Mouse (Mus musculus) liver, postnatal 0 days (tissue): Measurements from ENCODE around the gene Myo1g. TPM values are rescaled to one million over a fixed set of nuclear protein-coding genes. Genes with fewer than 3 reads are reported as not detected.

ENCODE experiments used
- ATAC-seq: fragments of 200-750 bp; cut with Nextera tagmentation; 2 replicates; pipeline ENCODE4 v1.8.0; 2017; ENCODE audit warnings: mild to moderate bottlenecking, moderate library complexity
- DNase-seq: peaks from one replicate; pipeline ENCODE4 v3.0.0-alpha.2; 2016
- H3K27ac ChIP-seq: fragments of 300-500 bp; sonication (generic); 2 replicates; pipeline ENCODE4 v1.5.1; 2014; ENCODE audit warnings: antibody characterized with exemption, moderate library complexity, mild to moderate bottlenecking, low read depth
- H3K27me3 ChIP-seq: fragments of 300-500 bp; sonication (generic); 2 replicates; pipeline ENCODE4 v1.6.1; 2014; ENCODE audit warnings: low read length, control low read depth, mixed read lengths; ENCODE audit not compliant: insufficient read depth
- H3K36me3 ChIP-seq: fragments of 300-500 bp; sonication (generic); replicated peaks from 2 replicates; pipeline ENCODE4 v1.6.1; 2014; ENCODE audit warnings: mild to moderate bottlenecking, control low read depth, low read length, moderate library complexity, mixed read lengths; ENCODE audit not compliant: insufficient read depth
- H3K4me1 ChIP-seq: fragments of 300-500 bp; sonication (generic); 2 replicates; pipeline ENCODE4 v1.6.1; 2014; ENCODE audit warnings: antibody characterized with exemption, mild to moderate bottlenecking, control low read depth; ENCODE audit not compliant: insufficient read depth
- H3K4me2 ChIP-seq: fragments of 300-500 bp; sonication (generic); 2 replicates; pipeline ENCODE4 v1.6.1; 2014; ENCODE audit warnings: low read depth, mild to moderate bottlenecking, low read length, moderate library complexity, mixed read lengths
- H3K4me3 ChIP-seq: fragments of 300-500 bp; sonication (generic); 2 replicates; pipeline ENCODE4 v1.5.1; 2014; ENCODE audit warnings: low read depth, low read length
- H3K9ac ChIP-seq: fragments of 300-500 bp; sonication (generic); replicated peaks from 2 replicates; pipeline ENCODE4 v1.6.1; 2014; ENCODE audit warnings: mild to moderate bottlenecking, moderate library complexity
- H3K9me3 ChIP-seq: fragments of 300-500 bp; sonication (generic); 2 replicates; pipeline ENCODE4 v1.6.1; 2016; ENCODE audit warnings: mild to moderate bottlenecking, control low read depth, low read length, mixed read lengths
- CTCF ChIP-seq: sonication (generic); IDR thresholded peaks from 2 replicates; pipeline ENCODE4 v1.5.1; 2016; ENCODE audit warnings: antibody characterized with exemption, low read depth
- EP300 ChIP-seq: IDR thresholded peaks from 2 replicates; pipeline ENCODE4 v1.6.1; 2016; ENCODE audit warnings: antibody characterized with exemption, low read depth, mild to moderate bottlenecking
- WGBS: fragments of 180-500 bp; shearing (Covaris S2); extraction: QIAGEN DNeasy Blood & Tissue Kit; methylation state at CpG from one replicate; pipeline ENCODE4 v1.1.7; 2014; ENCODE audit not compliant: insufficient replicate concordance; 5-methylcytosine and 5-hydroxymethylcytosine counted together
- polyA plus RNA-seq: library from polyadenylated mRNA; unstranded; fragments of >200 nt; fragmentation: Nextera tagmentation; extraction: Ambion mirVana; gene quantifications from 2 replicates; pipeline ENCODE4 v1.2.1, GENCODE M21; 2015

The Myo1g gene
- polyA plus RNA-seq, 1 experiment from 2014 or later = 9.4 TPM

- TF ChIP-seq EP300 (no peak), CTCF (no peak)
- Histone ChIP-seq H3K36me3 (no peaks in the 10 kb centered on the region), H3K4me3 (no peak overlapping the region)
Observed at GRCm38 (mm10) chr11:6545186-6545856, 24.6 kb upstream of the Myo1g start.

DNA sequence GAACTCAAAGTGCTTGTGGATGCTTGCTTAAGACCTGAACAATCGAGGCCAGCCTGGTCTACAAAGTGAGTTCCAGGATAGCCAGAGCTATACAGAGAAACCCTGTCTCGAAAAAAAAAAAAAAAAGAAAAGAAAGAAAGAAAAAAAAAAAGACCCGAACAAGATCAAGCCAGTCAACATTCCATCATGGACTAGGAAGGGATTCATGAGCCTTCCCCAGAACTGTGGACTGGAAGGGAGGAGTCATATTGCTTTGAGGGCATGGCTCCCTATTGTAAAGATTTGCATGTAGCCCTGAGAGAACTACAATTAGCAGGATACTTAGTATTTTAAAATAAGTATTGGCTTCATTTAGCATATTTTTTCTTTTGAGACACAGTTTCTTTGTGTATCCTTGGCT lies 23.9 kb upstream of the Myo1g start:
- no peak overlapping the region for H3K27ac ChIP-seq
- ATAC-seq = no peak
- peaks cover 18% of the 10 kb centered on the region; the same call in 1 of the 2 replicates for H3K4me1 ChIP-seq
- no peaks in the 10 kb centered on the region for H3K27me3 ChIP-seq
- H3K9ac ChIP-seq = no peak overlapping the region
- no peaks in the 10 kb centered on the region for H3K36me3 ChIP-seq
- DNase-seq = no peak
- H3K4me2 ChIP-seq = no peak overlapping the region
- no peaks in the 10 kb centered on the region for H3K9me3 ChIP-seq
- 72% methylated on average over 3 of the region's 3 CpGs for WGBS
- TF ChIP-seq CTCF (no peak), EP300 (no peak)
- H3K4me3 ChIP-seq = no peak overlapping the region

More at GRCm38 (mm10) chr11:6545186-6545856, 24.6 kb upstream of the Myo1g start:
- peaks cover 18% of the 10 kb centered on the region; the same call in 1 of the 2 replicates for H3K4me1 ChIP-seq
- no peaks in the 10 kb centered on the region for H3K27me3 ChIP-seq
- H3K9me3 ChIP-seq = no peaks in the 10 kb centered on the region
- H3K9ac ChIP-seq = no peak overlapping the region; the same call in 1 of the 2 replicates
- 87% methylated on average over 4 of the region's 4 CpGs for WGBS
- DNase-seq (no peak), ATAC-seq (no peak)
- peak overlapping the region; percentile 92 for H3K4me2 ChIP-seq
- H3K27ac ChIP-seq = peak overlapping the region; percentile 98; the same call in 1 of the 2 replicates

GRCm38 (mm10) chr11:6530746-6531145 lies 10.0 kb upstream of the Myo1g start:
- Histone ChIP-seq H3K4me2 (no peak overlapping the region), H3K27me3 (no peaks in the 10 kb centered on the region), H3K4me1 (0 out of 2 replicates have a peak, but pooled peaks cover 11% of the 10 kb centered on the region), H3K9me3 (no peaks in the 10 kb centered on the region), H3K36me3 (peaks cover 5% of the 10 kb centered on the region), H3K9ac (no peak overlapping the region), H3K27ac (no peak overlapping the region), H3K4me3 (no peak overlapping the region)
- TF ChIP-seq CTCF = no peak
- no peak for TF ChIP-seq EP300
- DNase-seq (no peak), ATAC-seq (no peak)
- 79% methylated on average over 3 of the region's 3 CpGs for WGBS

DNA sequence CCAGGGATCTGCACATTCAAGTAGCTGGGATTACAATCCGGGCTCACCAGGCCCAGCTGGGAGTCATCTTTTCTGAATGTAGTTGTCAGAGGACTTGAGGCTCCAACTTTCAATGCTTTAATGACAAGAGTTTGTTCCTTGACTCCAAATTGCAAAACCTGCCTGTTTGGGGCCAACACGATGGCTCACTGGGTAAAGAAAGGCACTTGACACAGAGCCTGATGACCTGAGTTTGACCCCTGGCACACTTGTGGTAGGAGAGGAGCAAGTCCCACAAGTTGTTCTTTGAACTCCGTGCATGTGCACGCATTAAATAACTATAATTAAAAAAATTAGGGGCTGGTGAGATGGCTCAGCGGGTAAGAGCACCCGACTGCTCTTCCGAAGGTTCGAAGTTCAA lies 9.2 kb upstream of the Myo1g start:
- Histone ChIP-seq H3K4me2 (no peak overlapping the region), H3K9me3 (no peaks in the 10 kb centered on the region), H3K36me3 (peaks cover 13% of the 10 kb centered on the region), H3K4me3 (no peak overlapping the region), H3K27ac (no peak overlapping the region), H3K27me3 (no peaks in the 10 kb centered on the region), H3K4me1 (0 out of 2 replicates have a peak, but pooled peaks cover 11% of the 10 kb centered on the region), H3K9ac (no peak overlapping the region)
- DNase-seq = no peak
- ATAC-seq = no peak
- TF ChIP-seq CTCF = no peak
- TF ChIP-seq EP300 = no peak
- 84% methylated on average over 8 of the region's 8 CpGs for WGBS

- Histone ChIP-seq H3K27me3 (no peaks in the 10 kb centered on the region), H3K36me3 (peaks cover 20% of the 10 kb centered on the region), H3K4me2 (peak overlapping the region; percentile 87), H3K4me3 (peak overlapping the region; percentile 58), H3K9ac (peak overlapping the region; percentile 81), H3K27ac (peak overlapping the region; percentile 94), H3K9me3 (no peaks in the 10 kb centered on the region), H3K4me1 (0 out of 2 replicates have a peak, but pooled peaks cover 11% of the 10 kb centered on the region)
- ATAC-seq (peak; percentile 96), DNase-seq (peak; percentile 99)
- TF ChIP-seq CTCF (peak; percentile 92), EP300 (peak; percentile 40; the same call in 1 of the 2 replicates)
- WGBS = 2% methylated on average over 51 of the region's 51 CpGs
Observed at GRCm38 (mm10) chr11:6528186-6529006, 7.6 kb upstream of the Myo1g start.
